Mouse (Mus musculus): Measurements from ENCODE around the gene Fam219b.

The Fam219b gene

GRCm38 (mm10) chr9:57564609-57565008 lies 27.3 kb downstream of the Fam219b start:
- DNase-seq (ENCODE audit: low read depth, low spot score), result no peak

- DNase-seq (ENCODE audit: low read depth, low spot score), result peak; percentile 43
Observed at GRCm38 (mm10) chr9:57565741-57566221, 28.5 kb downstream of the Fam219b start.

- DNase-seq (ENCODE audit: low read depth, low spot score), result no peak
Observed at GRCm38 (mm10) chr9:57566846-57567245, 29.5 kb downstream of the Fam219b start.

GRCm38 (mm10) chr9:57568500-57568899 lies 31.2 kb downstream of the Fam219b start:
- no peak for DNase-seq (ENCODE audit: low read depth, low spot score)

- no peak for DNase-seq (ENCODE audit: low read depth, low spot score)
Observed at GRCm38 (mm10) chr9:57574397-57574796, 37.1 kb downstream of the Fam219b start.

- DNase-seq (ENCODE audit: low read depth, low spot score), result no peak
Observed at GRCm38 (mm10) chr9:57575577-57575976, 38.2 kb downstream of the Fam219b start.

GRCm38 (mm10) chr9:57577144-57577849 lies 40.0 kb downstream of the Fam219b start:
- DNase-seq (ENCODE audit: low read depth, low spot score), result no peak

GRCm38 (mm10) chr9:57584991-57585390 lies 47.7 kb downstream of the Fam219b start:
- DNase-seq (ENCODE audit: low read depth, low spot score), result no peak

GRCm38 (mm10) chr9:57589224-57590126 lies 52.1 kb downstream of the Fam219b start, which contains the start of gene Ulk3:
Gene Ulk3, plus strand, starts transcription at chr9:57589452.
- peak; percentile 74 for DNase-seq (ENCODE audit: low read depth, low spot score)

- DNase-seq (ENCODE audit: low read depth, low spot score), result no peak
Observed at GRCm38 (mm10) chr9:57590726-57591125, 53.4 kb downstream of the Fam219b start.

Data from mesoderm, embryonic 11.5 days (tissue).